Mouse (Mus musculus): ENCODE data around the gene Gpr176. TPM values are rescaled to one million over a fixed set of nuclear protein-coding genes. Genes with fewer than 3 reads are reported as not detected.

Gpr176 gene
- 3.7 and 4.7 TPM in 2 replicates for polyA plus RNA-seq (2012; rRNA removed)

GRCm38 (mm10) chr2:118372901-118373571 is at the start of gene Gpr176:
Gpr176 (minus strand) TSS chr2:118373419.
- DNase-seq (ENCODE audit: extremely low spot score in 1 of 2, low spot score in 1 of 2): peak in 1 of 2 experiments; percentile 32

- no peak for DNase-seq (ENCODE audit: extremely low spot score in 1 of 2, low spot score in 1 of 2)
Measured at GRCm38 (mm10) chr2:118422385-118422784, 49.2 kb upstream of the Gpr176 start.

GRCm38 (mm10) chr2:118421951-118422350 is 48.7 kb upstream of the Gpr176 start:
- no peak for DNase-seq (ENCODE audit: extremely low spot score in 1 of 2, low spot score in 1 of 2)

DNA sequence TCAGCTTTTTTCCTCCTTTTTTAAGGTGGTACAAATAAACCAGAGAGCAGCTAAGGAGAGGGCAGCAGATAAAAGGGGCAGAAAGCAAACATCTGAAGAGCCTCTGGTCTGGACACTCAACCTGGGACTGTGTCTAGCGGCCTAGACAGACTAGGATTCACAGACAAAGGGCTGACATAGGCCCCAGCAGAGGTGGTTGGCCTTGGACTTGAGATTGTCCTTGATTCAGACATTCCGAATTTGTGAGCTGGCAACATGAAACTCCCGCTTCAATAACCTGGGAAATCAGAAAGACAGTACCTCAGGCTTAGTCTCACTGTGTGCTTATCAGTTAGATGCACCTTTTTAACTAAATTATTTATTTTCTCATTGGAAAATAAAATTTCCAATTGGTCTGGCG is 44.9 kb upstream of the Gpr176 start:
- no peak for DNase-seq (ENCODE audit: extremely low spot score in 1 of 2, low spot score in 1 of 2)

DNA sequence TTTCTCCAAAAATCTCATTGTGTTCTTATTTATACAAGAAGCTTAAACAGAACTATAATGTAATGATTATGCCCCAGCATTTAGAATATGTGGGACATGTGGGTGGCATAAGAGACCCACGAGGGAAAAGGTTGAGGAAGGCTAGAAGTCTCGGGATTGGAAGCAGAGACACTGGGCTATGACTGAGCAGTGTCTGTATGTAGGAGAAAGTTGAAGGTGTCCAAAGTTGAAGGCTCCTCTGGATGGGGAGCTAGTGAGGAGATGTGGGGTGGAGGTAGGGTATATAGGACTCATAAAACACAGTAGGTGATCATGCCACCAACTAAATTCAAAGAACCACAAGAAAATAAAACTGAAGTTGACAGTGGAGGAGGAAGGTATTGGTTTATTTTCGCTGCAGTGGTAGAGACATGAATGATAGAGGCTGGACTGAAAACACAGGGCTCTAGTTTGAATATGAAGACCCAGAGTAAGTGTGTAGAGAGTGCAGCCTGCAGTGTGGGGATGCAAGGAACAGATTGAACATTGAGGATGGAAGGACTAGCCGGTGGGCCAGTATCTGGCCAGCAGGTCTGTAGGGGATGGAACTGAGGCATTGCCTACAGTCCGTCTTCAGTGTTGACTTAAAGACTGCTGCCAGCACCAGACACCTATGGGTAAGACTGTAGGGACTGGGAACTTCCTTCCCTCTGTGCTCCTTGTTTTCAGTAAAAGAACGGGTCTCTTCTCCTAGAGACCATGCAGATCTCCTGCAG is 42.6 kb upstream of the Gpr176 start:
- no peak for DNase-seq (ENCODE audit: extremely low spot score in 1 of 2, low spot score in 1 of 2)

DNA sequence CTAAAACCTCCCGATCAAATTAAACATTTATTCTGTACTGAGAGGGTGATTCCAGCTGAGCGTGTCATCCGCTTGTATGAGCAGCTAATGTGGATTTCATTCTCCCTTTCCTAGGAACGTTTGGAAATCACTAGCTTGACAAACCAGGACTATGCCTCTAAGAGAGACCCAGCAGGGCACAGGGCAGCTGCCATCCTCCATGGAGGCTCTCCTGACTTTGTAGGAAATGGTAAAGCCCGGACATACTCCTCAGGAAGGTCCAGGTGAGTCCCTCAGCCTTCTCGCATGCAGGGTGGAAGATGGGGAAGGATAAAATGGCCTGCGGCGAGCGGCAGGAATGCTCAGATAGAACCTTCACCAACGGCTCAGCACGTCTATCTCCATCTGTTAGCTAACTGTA is 39.6 kb upstream of the Gpr176 start:
- DNase-seq (ENCODE audit: extremely low spot score in 1 of 2, low spot score in 1 of 2): no peak

DNA sequence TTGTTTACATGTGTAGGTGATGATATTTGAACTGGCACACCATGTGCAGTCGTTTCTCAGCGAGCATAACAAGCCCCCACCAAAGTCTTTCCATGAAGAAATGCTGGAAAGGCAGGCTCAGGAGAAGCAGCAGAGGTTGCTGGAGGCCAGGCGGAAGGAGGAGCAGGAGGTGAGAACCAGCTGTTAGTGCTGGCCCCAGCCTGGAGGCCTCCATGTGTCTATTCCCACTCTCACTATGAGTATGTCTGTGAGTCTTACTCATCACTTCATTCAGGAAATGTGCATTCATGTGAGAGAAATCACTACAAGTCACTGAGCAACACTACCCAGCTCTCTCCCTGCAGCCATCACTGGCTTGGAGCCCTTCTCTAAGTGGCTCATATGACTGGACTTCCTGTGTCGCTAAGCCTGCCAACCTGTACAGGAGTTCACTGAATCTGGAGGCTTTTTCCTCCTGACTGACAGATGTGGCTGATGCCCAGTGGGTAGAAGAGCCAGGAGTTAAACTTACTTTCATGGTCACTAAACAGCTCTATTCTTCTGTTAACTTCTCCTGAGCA is 35.2 kb upstream of the Gpr176 start:
- no peak for DNase-seq (ENCODE audit: extremely low spot score in 1 of 2, low spot score in 1 of 2)

- DNase-seq (ENCODE audit: extremely low spot score in 1 of 2, low spot score in 1 of 2): no peak
Measured at GRCm38 (mm10) chr2:118406811-118407210, 33.6 kb upstream of the Gpr176 start.

DNA sequence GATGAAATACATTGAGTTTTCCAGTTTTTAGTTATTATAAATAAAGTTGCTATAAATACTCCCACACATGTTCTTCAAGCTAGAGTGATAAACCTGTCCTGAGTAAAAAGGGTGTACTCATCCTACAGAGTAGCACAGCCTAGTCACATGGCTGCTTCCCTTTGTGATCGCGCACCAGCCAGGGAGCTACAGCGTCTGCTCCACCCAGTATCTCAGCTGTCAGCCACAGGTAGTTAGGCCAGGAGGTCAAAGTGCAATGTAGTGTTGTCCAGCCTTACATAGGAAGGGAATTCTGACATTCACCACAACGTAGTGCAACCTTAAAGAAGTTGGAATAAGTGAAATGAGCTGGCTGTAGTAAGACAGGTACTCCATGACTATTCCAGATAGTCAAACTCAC is 32.3 kb upstream of the Gpr176 start:
- DNase-seq (ENCODE audit: extremely low spot score in 1 of 2, low spot score in 1 of 2): no peak

DNA sequence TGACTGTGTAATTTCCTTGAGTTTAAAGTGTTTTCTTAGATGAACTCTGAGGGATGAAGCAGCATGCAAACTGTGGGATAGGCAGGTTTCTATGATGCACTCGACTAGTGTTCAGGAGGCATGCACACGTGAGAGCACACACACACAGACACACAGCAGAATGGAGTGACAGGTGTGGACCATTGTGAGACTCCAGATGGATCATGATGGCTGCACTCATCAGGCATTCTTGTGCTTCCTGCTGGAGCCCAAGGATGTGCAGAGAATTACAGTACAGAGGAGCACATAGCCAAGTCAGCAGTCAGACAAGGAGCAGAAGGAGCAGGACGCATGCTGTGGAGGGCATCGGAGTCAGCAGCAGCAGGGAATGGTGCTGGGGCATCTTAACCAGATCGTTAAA is 31.1 kb upstream of the Gpr176 start:
- no peak for DNase-seq (ENCODE audit: extremely low spot score in 1 of 2, low spot score in 1 of 2)

DNA sequence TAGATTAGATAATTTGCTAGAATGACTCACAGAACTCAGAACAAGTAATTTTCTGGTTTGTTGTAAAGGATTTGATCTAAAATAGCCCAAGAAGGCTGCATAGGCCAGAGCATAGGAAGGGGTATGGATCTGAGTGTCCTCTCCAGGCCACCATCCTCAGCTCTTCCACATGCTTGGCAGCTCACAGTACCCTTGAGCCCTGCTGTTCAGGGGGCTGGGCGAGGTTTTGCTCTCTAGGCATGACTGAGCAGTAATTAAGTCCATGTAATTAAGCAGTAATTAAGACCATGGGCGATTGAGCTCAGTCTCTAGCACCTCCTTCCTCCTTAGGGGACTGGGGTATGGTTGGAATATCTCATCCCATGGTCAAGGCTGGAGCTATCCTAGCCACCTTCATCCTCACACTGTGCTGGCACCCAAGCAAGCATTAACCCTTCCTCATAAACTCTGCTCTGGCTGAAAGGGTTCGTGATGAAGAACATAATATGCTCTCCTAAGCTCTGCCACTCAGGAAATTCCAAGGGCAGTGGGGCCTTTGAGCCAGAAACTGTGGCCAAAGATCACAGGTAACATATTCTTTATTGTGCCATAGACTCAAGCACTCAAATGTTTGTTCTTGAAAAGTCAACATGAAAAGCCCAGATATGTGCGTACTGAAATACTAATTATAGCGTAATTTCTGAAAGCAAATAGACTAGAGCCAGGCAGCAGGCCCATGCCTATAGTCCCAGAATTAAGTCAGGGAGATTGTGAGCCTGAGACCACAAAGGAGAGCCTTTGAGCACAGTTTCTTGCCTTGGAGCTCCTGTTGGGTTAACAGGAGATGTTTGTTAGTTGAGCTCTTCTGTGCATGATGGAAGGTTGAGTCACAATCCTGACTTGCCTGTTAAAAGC is 28.9 kb upstream of the Gpr176 start:
- no peak for DNase-seq (ENCODE audit: extremely low spot score in 1 of 2, low spot score in 1 of 2)

DNA sequence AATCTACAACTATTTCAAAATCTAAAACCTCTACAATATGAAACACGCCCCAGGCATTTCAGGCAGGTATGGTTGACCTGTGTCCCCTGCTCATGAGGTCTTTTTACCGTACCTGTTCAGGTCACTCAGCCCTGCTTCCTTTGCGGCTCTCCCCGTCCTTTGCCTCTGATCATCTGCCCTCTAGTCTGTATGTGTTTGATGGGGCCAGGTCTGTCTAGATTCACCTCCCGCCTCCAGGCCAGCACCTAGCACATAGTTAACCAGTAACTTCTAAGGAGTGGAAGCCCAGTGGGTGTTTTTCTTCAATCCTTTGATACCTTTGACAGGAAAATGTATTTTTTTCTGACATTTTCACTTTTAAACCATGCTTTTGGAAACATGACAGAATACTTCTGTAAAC is 26.5 kb upstream of the Gpr176 start:
- DNase-seq (ENCODE audit: extremely low spot score in 1 of 2, low spot score in 1 of 2): no peak

- DNase-seq (ENCODE audit: extremely low spot score in 1 of 2, low spot score in 1 of 2): no peak
Measured at GRCm38 (mm10) chr2:118391201-118391600, 18.0 kb upstream of the Gpr176 start.

GRCm38 (mm10) chr2:118390072-118390471 is 16.9 kb upstream of the Gpr176 start:
- no peak for DNase-seq (ENCODE audit: extremely low spot score in 1 of 2, low spot score in 1 of 2)

GRCm38 (mm10) chr2:118389569-118389968 is 16.4 kb upstream of the Gpr176 start:
- no peak for DNase-seq (ENCODE audit: extremely low spot score in 1 of 2, low spot score in 1 of 2)

- DNase-seq (ENCODE audit: extremely low spot score in 1 of 2, low spot score in 1 of 2): peak; percentile 98 to 99
Measured at GRCm38 (mm10) chr2:118388341-118389335, 15.4 kb upstream of the Gpr176 start, which contains the start of gene Eif2ak4. Eif2ak4 (plus strand) TSS chr2:118388618.

DNA sequence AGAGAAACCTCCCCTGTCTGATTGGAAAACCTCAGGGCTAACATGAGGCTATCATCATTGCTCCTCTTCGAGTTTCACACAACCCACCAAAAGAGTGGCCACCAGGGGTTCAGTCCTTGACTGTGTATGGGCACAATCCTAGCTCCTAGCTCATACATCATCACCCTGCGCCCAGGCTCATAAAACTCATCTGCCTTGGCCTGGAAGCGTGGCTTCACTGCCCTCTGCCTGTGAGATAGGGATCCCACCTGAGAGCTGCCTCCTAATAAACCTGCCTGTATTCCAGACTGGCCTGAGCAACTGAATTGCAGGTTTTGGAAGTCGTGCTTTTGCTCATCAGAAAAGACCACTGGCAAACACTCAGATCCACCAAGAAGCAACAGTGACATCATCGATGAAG is 10.2 kb upstream of the Gpr176 start:
- no peak for DNase-seq (ENCODE audit: extremely low spot score in 1 of 2, low spot score in 1 of 2)

- no peak for DNase-seq (ENCODE audit: extremely low spot score in 1 of 2, low spot score in 1 of 2)
Measured at GRCm38 (mm10) chr2:118379756-118380155, 6.5 kb upstream of the Gpr176 start.

DNA sequence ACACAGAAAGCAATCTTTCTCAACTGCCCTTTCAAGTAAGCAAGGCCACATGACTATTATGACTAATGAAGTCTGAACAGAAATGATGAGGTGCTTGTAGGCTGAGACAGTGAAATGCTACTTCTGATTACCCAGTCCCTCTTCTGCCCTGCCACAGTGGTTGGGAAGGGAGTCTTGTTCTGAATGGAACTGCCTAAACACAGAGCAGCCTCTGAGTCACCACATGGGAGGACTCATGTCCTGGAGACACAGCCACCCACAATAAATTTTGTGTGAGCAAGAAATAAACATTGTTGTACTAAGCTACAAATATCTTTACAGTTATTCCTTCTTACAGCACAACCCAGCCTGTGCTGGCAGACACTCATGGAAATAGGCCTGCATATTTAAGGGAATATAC is 2.7 kb upstream of the Gpr176 start:
- peak; percentile 20 to 50 for DNase-seq (ENCODE audit: extremely low spot score in 1 of 2, low spot score in 1 of 2)

DNA sequence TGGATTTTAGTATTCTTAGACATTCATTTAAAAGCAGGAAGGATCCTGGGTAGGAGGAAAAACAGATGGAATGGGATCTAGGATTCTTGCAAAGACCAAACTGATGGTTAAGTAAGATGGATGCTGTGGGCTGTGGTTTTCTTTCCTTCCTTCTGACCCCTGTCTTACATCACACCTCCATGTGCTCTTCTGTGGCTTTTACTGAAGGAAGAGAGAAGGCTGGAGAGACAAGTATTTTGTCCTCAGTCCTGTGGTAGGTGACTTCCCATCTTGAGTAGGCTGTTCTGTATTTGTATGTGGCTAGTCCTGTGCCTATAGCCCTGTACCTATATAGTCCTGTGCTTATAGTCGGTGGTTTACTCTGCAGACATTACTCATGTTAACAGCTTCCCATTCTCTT is 2.3 kb upstream of the Gpr176 start:
- no peak for DNase-seq (ENCODE audit: extremely low spot score in 1 of 2, low spot score in 1 of 2)
